Mouse (Mus musculus) kidney, adult 2 months (tissue): ENCODE data around the gene Smarcb1. TPM values are rescaled to one million over a fixed set of nuclear protein-coding genes. Genes with fewer than 3 reads are reported as not detected.

Source experiments
- DNase-seq: peaks from one replicate; pipeline ENCODE4 v3.0.0; 2021
- H3K27ac ChIP-seq: fragments of 200-500 bp; 2 replicates; pipeline ENCODE4 v1.5.1; 2012; ENCODE audit warnings: low read depth, low read length, control low read depth, inconsistent platforms; ENCODE audit not compliant: insufficient read depth
- H3K27me3 ChIP-seq: fragments of 200-500 bp; replicated peaks from 2 replicates; pipeline ENCODE4 v1.6.1; 2012; ENCODE audit warnings: mild to moderate bottlenecking, moderate library complexity, low read length, inconsistent platforms; ENCODE audit not compliant: control insufficient read depth, insufficient read depth
- H3K36me3 ChIP-seq: fragments of 200-500 bp; 2 replicates; pipeline ENCODE4 v1.6.1; 2012; ENCODE audit warnings: mild to moderate bottlenecking, moderate library complexity, low read length, inconsistent platforms; ENCODE audit not compliant: control insufficient read depth, insufficient read depth
- H3K4me1 ChIP-seq: fragments of 200-500 bp; 2 replicates; pipeline ENCODE4 v1.6.1; 2011; ENCODE audit warnings: low read length; ENCODE audit not compliant: control insufficient read depth, insufficient read depth
- H3K4me3 ChIP-seq: fragments of 200-500 bp; 2 replicates; pipeline ENCODE4 v1.5.1; 2011; ENCODE audit warnings: mild to moderate bottlenecking, low read depth, low read length, control low read depth; ENCODE audit not compliant: insufficient read depth
- CTCF ChIP-seq: fragments of 200-500 bp; conservative IDR thresholded peaks from 2 replicates; pipeline ENCODE4 v1.5.1; 2011; ENCODE audit warnings: low read depth, mild to moderate bottlenecking, control low read depth, low read length, moderate library complexity, mixed read lengths; ENCODE audit not compliant: insufficient read depth, insufficient read length
- POLR2A ChIP-seq: fragments of 200-500 bp; IDR thresholded peaks from one replicate; pipeline ENCODE4 v1.6.1; 2011; ENCODE audit warnings: low read depth, low read length, control low read depth
- WGBS: fragments of 180-500 bp; shearing (Covaris S2); methylation state at CpG from one replicate; pipeline ENCODE4 v1.1.7; 2018; 5-methylcytosine and 5-hydroxymethylcytosine counted together
- polyA plus RNA-seq: library from polyadenylated mRNA; depleted of rRNA; stranded (reverse); fragments of >200 nt; gene quantifications from 2 replicates; pipeline ENCODE4 v1.2.3, GENCODE M21; 2012; rRNA removed

Smarcb1 gene
- polyA plus RNA-seq, 1 experiment, result 37.7 TPM

- 15% methylated on average over 10 of the region's 10 CpGs for WGBS
- TF ChIP-seq POLR2A (no peak), CTCF (peak; percentile 70)
- no peaks in the 10 kb centered on the region for H3K27me3 ChIP-seq
- no peak overlapping the region for H3K4me3 ChIP-seq
- H3K27ac ChIP-seq, result no peak overlapping the region
- no peaks in the 10 kb centered on the region for H3K36me3 ChIP-seq
- peak; percentile 92 for DNase-seq
- H3K4me1 ChIP-seq, result no peaks in the 10 kb centered on the region; the same call in 1 of the 2 replicates
These were observed 68.0 kb downstream of the Smarcb1 start for GRCm38 (mm10) chr10:75853452-75853851.

GRCm38 (mm10) chr10:75852539-75853125, 68.8 kb downstream of the Smarcb1 start:
- H3K27ac ChIP-seq, result no peak overlapping the region
- no peak for TF ChIP-seq CTCF
- TF ChIP-seq POLR2A, result no peak
- H3K27me3 ChIP-seq, result no peaks in the 10 kb centered on the region
- no peak overlapping the region for H3K4me3 ChIP-seq
- no peaks in the 10 kb centered on the region for H3K36me3 ChIP-seq
- no peaks in the 10 kb centered on the region; the same call in 1 of the 2 replicates for H3K4me1 ChIP-seq
- 77% methylated on average over 12 of the region's 12 CpGs for WGBS
- DNase-seq, result peak; percentile 58

GRCm38 (mm10) chr10:75851681-75852080, 69.7 kb downstream of the Smarcb1 start:
- Histone ChIP-seq H3K36me3 (no peaks in the 10 kb centered on the region), H3K27me3 (no peaks in the 10 kb centered on the region), H3K4me1 (no peaks in the 10 kb centered on the region; the same call in 1 of the 2 replicates), H3K4me3 (no peak overlapping the region), H3K27ac (no peak overlapping the region)
- 80% methylated on average over 3 of the region's 3 CpGs for WGBS
- no peak for DNase-seq
- TF ChIP-seq POLR2A (no peak), CTCF (no peak)

- no peak for TF ChIP-seq POLR2A
- no peak for TF ChIP-seq CTCF
- no peaks in the 10 kb centered on the region for H3K36me3 ChIP-seq
- H3K27ac ChIP-seq, result no peak overlapping the region
- no peaks in the 10 kb centered on the region for H3K27me3 ChIP-seq
- no peak overlapping the region for H3K4me3 ChIP-seq
- no peaks in the 10 kb centered on the region for H3K4me1 ChIP-seq
- DNase-seq, result no peak
- 13% methylated on average over 6 of the region's 6 CpGs for WGBS
These were observed 70.3 kb downstream of the Smarcb1 start for GRCm38 (mm10) chr10:75851076-75851475.

- H3K36me3 ChIP-seq, result no peaks in the 10 kb centered on the region
- no peak overlapping the region for H3K4me3 ChIP-seq
- peaks cover 4% of the 10 kb centered on the region; the same call in 1 of the 2 replicates for H3K4me1 ChIP-seq
- 53% methylated on average over 3 of the region's 3 CpGs for WGBS
- TF ChIP-seq CTCF, result no peak
- no peak for TF ChIP-seq POLR2A
- no peak for DNase-seq
- no peak overlapping the region for H3K27ac ChIP-seq
- H3K27me3 ChIP-seq, result no peaks in the 10 kb centered on the region
These were observed 73.0 kb downstream of the Smarcb1 start for GRCm38 (mm10) chr10:75848382-75848781.

Other genes starting within 250 kb of the Smarcb1 start
- 24.6 and 27.3 TPM in 2 replicates for gene Cabin1, start 157.3 kb downstream of the Smarcb1 start, polyA plus RNA-seq
- 408 and 410 TPM in 2 replicates for gene Ddt, start 148.2 kb downstream of the Smarcb1 start, polyA plus RNA-seq
- gene Gm20441, start 140.7 kb downstream of the Smarcb1 start, polyA plus RNA-seq, result not detected in 2 replicates
- 97.4 and 108 TPM in 2 replicates for gene Gstt3, start 140.2 kb downstream of the Smarcb1 start, polyA plus RNA-seq
- gene Gstt1, start 123.0 kb downstream of the Smarcb1 start, polyA plus RNA-seq, result 492 and 514 TPM in 2 replicates
- gene Gstt4, start 99.1 kb downstream of the Smarcb1 start, polyA plus RNA-seq, result 0.11 and 0.23 TPM in 2 replicates
- gene Gstt2, start 84.2 kb downstream of the Smarcb1 start, polyA plus RNA-seq, result 1,054 and 1,473 TPM in 2 replicates
- 3,280 and 4,796 TPM in 2 replicates for gene Mif, start 61.4 kb downstream of the Smarcb1 start, polyA plus RNA-seq
- 5.0 and 6.4 TPM in 2 replicates for gene Derl3, start 28.2 kb downstream of the Smarcb1 start, polyA plus RNA-seq
- 1,587 and 1,621 TPM in 2 replicates for gene Chchd10, start 11.5 kb upstream of the Smarcb1 start, polyA plus RNA-seq
- gene Mmp11, start 14.9 kb upstream of the Smarcb1 start, polyA plus RNA-seq, result 21.5 and 23.9 TPM in 2 replicates
- gene Gm867, start 19.1 kb upstream of the Smarcb1 start, polyA plus RNA-seq, result 1.3 and 1.4 TPM in 2 replicates
- 1.2 and 3.8 TPM in 2 replicates for gene Vpreb3, start 21.4 kb upstream of the Smarcb1 start, polyA plus RNA-seq
- gene Gm5134, start 32.9 kb upstream of the Smarcb1 start, polyA plus RNA-seq, result 0.03 TPM in 1 of 2 replicates, not detected in the other
- gene Zfp280b, start 111.0 kb upstream of the Smarcb1 start, polyA plus RNA-seq, result 4.2 and 4.3 TPM in 2 replicates
- gene Slc5a4b, start 189.3 kb upstream of the Smarcb1 start, polyA plus RNA-seq, result 0.07 and 0.08 TPM in 2 replicates
- not detected in 2 replicates for gene Slc5a4a, start 225.8 kb upstream of the Smarcb1 start, polyA plus RNA-seq